Mouse (Mus musculus) lung, postnatal 36 days (tissue): Measurements from ENCODE around the gene Olfr248.
"Not testable (repeated sequence)": the region's sequence is repeated elsewhere in the genome, so short reads cannot be mapped to it uniquely, and the experiment has no call there.

Source experiments
- DNase-seq: peaks from one replicate; pipeline ENCODE4 v3.0.0; 2022; ENCODE audit warnings: mixed read lengths

Olfr248 gene

GRCm38 (mm10) chr1:174390746-174391145 lies at the start of gene Olfr248:
Olfr248 (plus strand) TSS chr1:174391046.
- DNase-seq = no peak

- DNase-seq = not testable (repeated sequence)
These were observed 37.2 kb upstream of the Olfr248 start for GRCm38 (mm10) chr1:174353636-174354035.

GRCm38 (mm10) chr1:174354640-174355039 lies 36.2 kb upstream of the Olfr248 start:
- DNase-seq = no peak

GRCm38 (mm10) chr1:174364882-174365451 lies 25.9 kb upstream of the Olfr248 start, which contains the start of gene Olfr417:
Olfr417 (plus strand) TSS chr1:174365122.
- no peak for DNase-seq

- DNase-seq = no peak
These were observed 17.0 kb upstream of the Olfr248 start for GRCm38 (mm10) chr1:174373799-174374198.

GRCm38 (mm10) chr1:174422959-174423358 lies 32.1 kb downstream of the Olfr248 start:
- DNase-seq = no peak

GRCm38 (mm10) chr1:174423764-174424163 lies 32.9 kb downstream of the Olfr248 start, which contains the start of gene Olfr414:
Olfr414 (plus strand) TSS chr1:174424064.
- DNase-seq = no peak

- no peak for DNase-seq
These were observed 35.5 kb downstream of the Olfr248 start for GRCm38 (mm10) chr1:174426180-174426986.

- no peak for DNase-seq
These were observed 36.6 kb downstream of the Olfr248 start for GRCm38 (mm10) chr1:174427402-174427801.

GRCm38 (mm10) chr1:174428407-174428806 lies 37.6 kb downstream of the Olfr248 start:
- DNase-seq = no peak

- no peak for DNase-seq
These were observed 43.3 kb downstream of the Olfr248 start for GRCm38 (mm10) chr1:174434121-174434520.
